Comparison of ENCODE assay signal across 10 mouse cellular contexts in genomic region chr4:139555951-139556350, GRCm38 (mm10). TPM values are rescaled to one million over a fixed set of nuclear protein-coding genes. Genes with fewer than 3 reads are reported as not detected.
A peak's percentile ranks its signal among the peaks of the same experiment; 100 is the strongest.
DNase-seq lines count a peak whose midpoint lies in the region; ATAC-seq and TF ChIP-seq lines count a peak whose summit lies in the region.
"Had no signal": no experiment of that assay in that cellular context is flagged by ENCODE, and none has a peak within 500 bp of the region (broad histone marks: within the 10 kb centered on the region; RNA-seq: fewer than 3 reads in every experiment).

No protein-coding gene starts in this region.

- H3K4me1 ChIP-seq in lung, embryonic 14.5 days (ENCODE audit: insufficient read depth), result no peaks in the 10 kb centered on the region
- no peaks in the 10 kb centered on the region for H3K4me1 ChIP-seq in stomach, embryonic 16.5 days (ENCODE audit: control insufficient read depth, insufficient read depth, low read length)

- ATAC-seq in lung, embryonic 14.5 days (ENCODE audit: insufficient read depth), result no peak; the same call in 1 of the 2 replicates
- ATAC-seq in stomach, embryonic 16.5 days (ENCODE audit: insufficient read depth, low FRiP score), result no peak; the same call in 1 of the 2 replicates
- ATAC-seq in granulocyte monocyte progenitor cell, adult 5-6 weeks (replicated peaks; ENCODE audit: poor library complexity, severe bottlenecking), result no peak
- no peak for ATAC-seq in megakaryocyte, adult 5-6 weeks (ENCODE audit: poor library complexity, severe bottlenecking)

- H3K9ac ChIP-seq in lung, embryonic 14.5 days, result no peak overlapping the region
- H3K9ac ChIP-seq in stomach, embryonic 16.5 days (ENCODE audit: low read length), result no peak overlapping the region

- H3K9me3 ChIP-seq in lung, embryonic 14.5 days (ENCODE audit: low read depth, low read length), result no peaks in the 10 kb centered on the region; the same call in 1 of the 2 replicates
- 0 out of 2 replicates have a peak, but pooled peaks cover 4% of the 10 kb centered on the region for H3K9me3 ChIP-seq in stomach, embryonic 16.5 days (replicated peaks; ENCODE audit: control insufficient read depth, low read length)

- intact Hi-C loops in heart, postnatal 14 days (cut with DNase I), result no loop called here

- H3K27ac ChIP-seq in lung, embryonic 14.5 days (ENCODE audit: low read depth), result no peak overlapping the region
- H3K27ac ChIP-seq in stomach, embryonic 16.5 days (ENCODE audit: low read length), result no peak overlapping the region

- no peaks in the 10 kb centered on the region for H3K36me3 ChIP-seq in lung, embryonic 14.5 days (ENCODE audit: insufficient read depth)
- no peaks in the 10 kb centered on the region for H3K36me3 ChIP-seq in stomach, embryonic 16.5 days (ENCODE audit: control insufficient read depth, insufficient read depth, low read length)

- H3K4me2 ChIP-seq in lung, embryonic 14.5 days, result peak overlapping the region; percentile 13; the same call in 1 of the 2 replicates
- peak overlapping the region; percentile 20; the same call in 1 of the 2 replicates for H3K4me2 ChIP-seq in stomach, embryonic 16.5 days (ENCODE audit: low read depth, low read length)

- WGBS in lung, embryonic 14.5 days, result 60% methylated on average over 19 of the region's 19 CpGs
- WGBS in stomach, embryonic 16.5 days, result 56% methylated on average over 19 of the region's 19 CpGs

- H3K27me3 ChIP-seq in lung, embryonic 14.5 days (ENCODE audit: insufficient read depth, low read length), result no peaks in the 10 kb centered on the region
- no peaks in the 10 kb centered on the region for H3K27me3 ChIP-seq in stomach, embryonic 16.5 days (ENCODE audit: control insufficient read depth, insufficient read depth, low read length)

- no peak overlapping the region for H3K4me3 ChIP-seq in lung, embryonic 14.5 days (ENCODE audit: low read depth, low read length)
- no peak overlapping the region for H3K4me3 ChIP-seq in stomach, embryonic 16.5 days (replicated peaks; ENCODE audit: low read length)

- peak; percentile 12 for DNase-seq in adrenal gland, postnatal 10 days
- no peak for DNase-seq in adrenal gland, adult 8-10 months
- peak; percentile 70 for DNase-seq in lung, embryonic 14.5 days
- DNase-seq in lung, adult 18-20 months, result no peak
- peak; percentile 63 to 72 for DNase-seq in heart, postnatal 14 days
- DNase-seq: thymus, postnatal 36 days had no signal

- no peak for TF ChIP-seq CTCF in lung, embryonic 14.5 days (IDR thresholded peaks at IDR 0.05; ENCODE audit: low read depth)

RNA-seq across cellular contexts. Expression of gene Iffo2, which starts 25.6 kb away (rescaled TPM):
- 10 to 100 TPM; 16.4 to 17.5 TPM for total RNA-seq in adrenal gland, postnatal 10 days (2021)
- 10 to 100 TPM; 10.7 to 13.3 (median 12.0) TPM for total RNA-seq in adrenal gland, adult 8-10 months (2022)
- polyA plus RNA-seq in lung, embryonic 14.5 days (2014; fragmentation: Nextera tagmentation; extraction: Ambion mirVana), result 7.7 TPM in 2 replicates
- total RNA-seq in heart, postnatal 14 days (2021), result 1 to 10 TPM; 8.7 to 9.1 TPM
- polyA plus RNA-seq in stomach, embryonic 16.5 days (2015; fragmentation: Nextera tagmentation; extraction: Ambion mirVana), result 1.8 and 2.4 TPM in 2 replicates
- total RNA-seq in granulocyte monocyte progenitor cell, adult 5-6 weeks (2014; fragmentation: Nextera tagmentation), result 0.92 and 2.4 TPM in 2 replicates
- 0.26 and 1.2 TPM in 2 replicates for total RNA-seq in granulocyte monocyte progenitor cell, adult 5-6 weeks (2017)
- total RNA-seq in megakaryocyte, adult 5-6 weeks (2015), result 0.83 and 1.6 TPM in 2 replicates
- total RNA-seq in megakaryocyte, adult 5-6 weeks (2017), result 2.1 and 2.7 TPM in 2 replicates

RNA-seq across cellular contexts. Expression of gene Gm21969, which starts 47.0 kb away (rescaled TPM):
- total RNA-seq in adrenal gland, postnatal 10 days (2021), result not detected
- total RNA-seq in adrenal gland, adult 8-10 months (2022), result under 1 TPM in 2 of 4 experiments, not detected in 2; 0.09 to 0.25 TPM
- polyA plus RNA-seq in lung, embryonic 14.5 days (2014; fragmentation: Nextera tagmentation; extraction: Ambion mirVana), result not detected in 2 replicates
- not detected for total RNA-seq in heart, postnatal 14 days (2021)
- not detected in 2 replicates for polyA plus RNA-seq in stomach, embryonic 16.5 days (2015; fragmentation: Nextera tagmentation; extraction: Ambion mirVana)
- total RNA-seq in granulocyte monocyte progenitor cell, adult 5-6 weeks (2014; fragmentation: Nextera tagmentation), result not detected in 2 replicates
- total RNA-seq in granulocyte monocyte progenitor cell, adult 5-6 weeks (2017), result not detected in 2 replicates
- not detected in 2 replicates for total RNA-seq in megakaryocyte, adult 5-6 weeks (2015)
- total RNA-seq in megakaryocyte, adult 5-6 weeks (2017), result not detected in 2 replicates
- polyA plus RNA-seq: intestine, embryonic 14.5 days had no signal

Comparison
In these comparisons a context has a peak if more than half of its experiments do, and no peak if none do; other contexts are left out.
1. DNase-seq: peak in adrenal gland, postnatal 10 days (single experiment), lung, embryonic 14.5 days (single experiment) and heart, postnatal 14 days (2 of 2); none in adrenal gland, adult 8-10 months (single experiment) and lung, adult 18-20 months (0 of 2).